Mouse (Mus musculus) natural killer cell, adult 2 months (primary cell): Measurements from ENCODE around the gene Actrt3.

Source experiments
- DNase-seq, 2 experiments: peaks; one replicate each; pipeline ENCODE4 v3.0.0; 2022; ENCODE audit warnings: low spot score in 2 of 2

The Actrt3 gene

DNA sequence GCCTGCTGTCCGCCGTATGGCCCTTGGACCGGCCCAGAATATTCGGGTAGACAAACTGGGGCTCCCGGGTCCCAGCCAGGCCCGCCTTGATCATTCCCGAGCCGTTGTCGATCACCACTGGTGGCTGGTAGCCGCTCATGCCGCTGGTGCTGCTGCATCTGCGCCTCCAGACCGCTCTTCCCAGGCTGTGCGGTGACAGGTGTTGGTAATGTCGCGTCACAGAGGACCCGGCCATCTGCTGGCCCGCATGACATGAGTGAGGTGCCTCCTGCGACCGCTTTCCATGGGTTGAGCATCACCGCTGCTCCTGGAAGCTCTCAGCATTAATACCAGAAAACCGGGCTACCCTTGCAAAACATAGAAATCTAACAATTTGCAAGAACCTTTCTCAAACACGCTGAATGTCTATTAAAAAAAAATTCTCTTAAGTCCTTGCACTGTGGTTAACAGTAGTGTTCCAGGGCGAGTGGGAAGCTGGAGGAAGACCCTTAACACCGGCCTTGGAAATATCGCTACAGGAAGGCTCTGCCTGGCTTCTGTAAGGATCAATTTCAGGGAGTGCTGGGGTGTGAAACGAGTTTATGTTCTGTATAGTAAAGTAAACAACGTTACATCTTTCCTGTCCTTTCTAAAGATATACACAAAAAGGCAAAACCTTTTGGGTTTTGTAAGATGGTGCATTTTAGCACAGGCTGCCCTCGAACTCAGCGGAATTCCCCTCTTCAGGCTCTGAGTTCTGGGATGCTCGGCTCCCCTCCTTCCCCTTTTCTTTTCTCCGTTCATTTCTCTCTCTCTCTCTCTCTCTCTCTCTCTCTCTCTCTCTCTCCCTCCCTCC is at the start of gene Actrt3:
Actrt3 (minus strand) TSS at position 229 of the 835 bp plus-strand sequence.
- DNase-seq, result peak; percentile 28 to 47

DNA sequence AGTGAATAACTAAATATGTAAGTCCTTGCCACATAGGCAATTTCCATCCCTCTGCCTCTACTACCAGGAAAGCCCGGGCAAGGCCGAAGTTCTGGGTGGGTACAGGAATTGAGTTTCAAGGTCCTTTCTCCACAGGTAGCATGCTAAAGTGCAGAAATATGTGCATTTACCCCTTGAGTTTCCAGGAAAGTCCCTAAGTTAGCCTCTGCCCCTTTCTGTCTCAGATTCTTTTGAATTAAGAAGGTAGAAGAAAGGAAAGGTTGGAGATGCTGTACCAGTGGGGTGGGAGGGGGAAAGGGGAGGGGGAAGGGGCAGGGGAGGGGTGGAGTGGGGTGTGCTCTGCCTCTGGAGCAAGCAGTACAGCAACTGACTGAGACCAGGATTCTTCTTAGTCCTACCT is 48.7 kb upstream of the Actrt3 start:
- DNase-seq, result no peak

- DNase-seq, result no peak
These were observed 47.8 kb upstream of the Actrt3 start, which contains the start of gene Lrrc34 for GRCm38 (mm10) chr3:30647440-30648090. Gene Lrrc34, minus strand, starts transcription at chr3:30647869.

GRCm38 (mm10) chr3:30646761-30647160 is 47.0 kb upstream of the Actrt3 start:
- no peak for DNase-seq

DNA sequence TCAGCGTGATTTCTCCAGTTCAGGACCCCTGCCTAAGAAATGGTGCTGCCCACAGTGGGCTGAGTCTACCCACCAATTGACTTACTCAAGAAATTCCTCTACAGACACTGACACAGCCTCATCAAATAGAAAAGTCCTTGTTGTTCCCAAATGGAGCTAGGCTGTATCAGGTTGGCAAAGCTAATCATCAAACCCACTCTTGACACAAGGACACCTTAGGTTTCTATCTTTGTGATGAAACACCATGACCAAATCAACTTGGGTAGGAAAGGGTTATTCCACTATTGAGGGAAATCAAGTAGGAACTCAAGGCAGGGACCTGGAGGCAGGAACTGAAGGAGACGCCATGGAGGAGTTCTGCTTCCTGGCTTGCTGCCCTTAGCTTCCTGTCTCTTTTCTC is 44.5 kb upstream of the Actrt3 start, which contains the start of gene Lrriq4:
Lrriq4 (plus strand) TSS at position 301 of the 400 bp plus-strand sequence.
- DNase-seq, result no peak

DNA sequence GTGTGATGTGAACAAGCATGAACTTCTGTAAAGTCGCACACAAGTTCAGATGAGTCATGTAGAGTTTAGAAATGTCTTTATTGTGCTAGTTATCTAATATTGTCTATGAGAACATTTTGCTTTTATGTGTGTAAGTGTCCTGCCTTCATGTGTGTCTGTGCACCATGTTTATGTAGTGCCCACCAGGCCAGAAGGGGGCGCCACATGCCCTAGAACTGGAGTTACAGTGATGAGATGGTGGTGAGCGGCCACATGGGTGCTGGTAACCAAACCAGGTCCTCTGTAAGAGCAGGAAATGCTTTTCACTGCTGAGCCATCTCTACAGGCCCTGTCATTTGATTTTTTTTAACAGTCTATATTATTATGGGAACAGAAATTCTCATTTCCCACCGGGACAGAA is 35.9 kb upstream of the Actrt3 start:
- no peak for DNase-seq

- DNase-seq, result no peak
These were observed 33.9 kb upstream of the Actrt3 start for GRCm38 (mm10) chr3:30633681-30634080.

- DNase-seq, result peak in 1 of 2 experiments; percentile 22
These were observed 20.4 kb upstream of the Actrt3 start for GRCm38 (mm10) chr3:30620132-30620531.

DNA sequence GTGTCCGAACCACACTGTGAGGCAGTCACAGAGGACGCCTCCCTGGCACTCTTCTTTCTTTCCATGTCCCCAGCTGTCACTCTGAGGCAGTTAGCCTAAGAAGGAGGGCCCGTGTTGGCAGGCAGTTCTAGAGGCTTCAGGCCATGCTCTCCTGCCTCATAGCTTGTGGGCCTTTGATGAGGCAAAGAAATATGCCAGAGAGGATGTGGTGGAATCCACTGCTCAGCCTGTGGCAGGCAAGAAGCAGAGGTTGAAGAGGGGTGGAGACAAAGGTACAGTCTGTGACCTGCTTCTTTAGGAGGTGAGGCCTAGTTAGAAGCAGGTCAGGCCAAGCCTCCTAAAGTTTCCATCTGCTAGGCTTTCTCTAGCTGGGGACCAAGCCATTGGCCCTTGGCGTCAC is 11.2 kb upstream of the Actrt3 start:
- DNase-seq, result no peak

GRCm38 (mm10) chr3:30608999-30609398 is 9.3 kb upstream of the Actrt3 start:
- DNase-seq, result no peak

- DNase-seq, result no peak
These were observed 3.5 kb upstream of the Actrt3 start for GRCm38 (mm10) chr3:30603256-30603655.

- peak in 1 of 2 experiments; percentile 84 for DNase-seq
These were observed 3.0 kb upstream of the Actrt3 start for GRCm38 (mm10) chr3:30602740-30603098.

- peak; percentile 98 for DNase-seq
These were observed 2.5 kb upstream of the Actrt3 start, which contains the start of gene Mynn for GRCm38 (mm10) chr3:30602065-30602739. Gene Mynn, plus strand, starts transcription at chr3:30602065.

DNA sequence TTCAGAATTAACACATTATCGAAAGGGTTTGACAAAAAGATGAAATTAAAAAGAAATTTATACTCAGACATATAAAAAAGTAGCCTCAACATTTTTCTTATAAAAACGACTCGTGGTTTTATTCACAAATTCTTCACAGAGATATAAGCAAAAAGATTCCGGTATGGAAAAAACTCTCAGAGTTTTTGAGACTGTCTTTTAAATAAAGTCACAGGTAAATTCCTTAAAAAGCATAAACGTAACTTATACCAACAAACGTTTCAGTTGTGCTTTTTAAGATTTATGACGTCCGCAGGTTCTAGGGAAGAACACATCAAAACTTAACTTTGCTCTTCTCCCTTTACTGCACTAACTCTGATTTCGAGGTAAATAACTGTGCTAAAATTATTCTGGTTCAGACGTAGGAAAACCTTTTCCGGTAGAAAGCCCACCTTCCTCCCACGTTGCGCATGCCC is 1.9 kb upstream of the Actrt3 start:
- DNase-seq, result no peak

- DNase-seq, result peak; percentile 92 to 93
These were observed 1.4 kb upstream of the Actrt3 start for GRCm38 (mm10) chr3:30601175-30601574.

DNA sequence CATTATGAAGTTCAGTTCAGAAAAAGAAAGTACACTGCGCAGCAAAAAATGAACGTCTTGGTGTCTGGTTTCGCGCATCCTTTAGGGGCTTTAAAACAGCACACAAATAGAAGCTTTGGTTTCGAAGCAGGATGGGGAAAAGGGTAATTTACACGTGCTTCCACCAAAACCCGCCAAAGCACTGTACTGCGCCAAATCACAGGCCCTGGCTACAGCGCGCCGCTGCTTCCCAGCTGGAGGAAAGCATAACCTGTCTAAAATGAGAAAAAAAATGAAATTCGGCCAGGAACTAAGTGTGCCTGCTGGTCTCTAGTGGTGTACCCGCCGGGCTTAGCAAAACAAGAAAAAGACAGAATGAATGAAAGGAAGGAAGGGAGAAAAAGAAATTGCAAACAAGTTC is 978 bp upstream of the Actrt3 start:
- DNase-seq, result peak in 1 of 2 experiments; percentile 52

GRCm38 (mm10) chr3:30597271-30597670 is 2.5 kb downstream of the Actrt3 start:
- no peak for DNase-seq

DNA sequence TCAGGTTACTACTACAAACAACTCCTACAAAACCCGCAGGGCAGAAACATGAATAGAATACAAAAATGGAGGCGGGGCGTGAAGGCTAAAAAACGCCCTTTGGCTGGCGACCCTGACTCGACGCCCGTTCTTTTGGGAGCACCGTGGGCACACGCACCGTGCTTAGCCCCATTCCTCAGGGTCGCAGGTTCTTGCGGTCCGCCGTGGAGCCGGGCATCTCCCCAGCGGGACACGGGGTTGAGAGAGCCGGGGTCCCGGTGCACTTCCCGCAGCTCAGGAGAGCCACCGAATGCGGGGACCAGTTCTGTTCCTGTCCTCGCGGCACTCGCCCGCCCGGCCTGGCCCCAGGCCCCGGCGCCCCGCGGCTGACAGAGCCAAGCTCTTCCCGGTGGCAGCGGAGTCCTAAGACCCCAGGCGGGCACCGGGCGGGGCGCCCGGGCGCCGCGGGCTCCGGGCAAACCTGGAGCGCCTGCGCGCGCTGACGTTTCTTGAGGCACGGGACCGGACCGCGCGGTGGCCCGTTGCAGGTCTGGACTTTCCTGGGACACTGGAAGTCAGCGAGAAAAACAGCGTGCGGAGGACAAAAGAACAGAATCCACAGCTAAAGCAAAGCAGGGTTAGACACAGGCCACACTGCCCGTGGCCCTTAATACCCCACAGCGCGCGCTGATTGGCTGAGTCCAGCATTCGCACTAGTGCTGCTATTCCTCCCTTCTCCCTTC is 4.5 kb downstream of the Actrt3 start:
- no peak for DNase-seq

DNA sequence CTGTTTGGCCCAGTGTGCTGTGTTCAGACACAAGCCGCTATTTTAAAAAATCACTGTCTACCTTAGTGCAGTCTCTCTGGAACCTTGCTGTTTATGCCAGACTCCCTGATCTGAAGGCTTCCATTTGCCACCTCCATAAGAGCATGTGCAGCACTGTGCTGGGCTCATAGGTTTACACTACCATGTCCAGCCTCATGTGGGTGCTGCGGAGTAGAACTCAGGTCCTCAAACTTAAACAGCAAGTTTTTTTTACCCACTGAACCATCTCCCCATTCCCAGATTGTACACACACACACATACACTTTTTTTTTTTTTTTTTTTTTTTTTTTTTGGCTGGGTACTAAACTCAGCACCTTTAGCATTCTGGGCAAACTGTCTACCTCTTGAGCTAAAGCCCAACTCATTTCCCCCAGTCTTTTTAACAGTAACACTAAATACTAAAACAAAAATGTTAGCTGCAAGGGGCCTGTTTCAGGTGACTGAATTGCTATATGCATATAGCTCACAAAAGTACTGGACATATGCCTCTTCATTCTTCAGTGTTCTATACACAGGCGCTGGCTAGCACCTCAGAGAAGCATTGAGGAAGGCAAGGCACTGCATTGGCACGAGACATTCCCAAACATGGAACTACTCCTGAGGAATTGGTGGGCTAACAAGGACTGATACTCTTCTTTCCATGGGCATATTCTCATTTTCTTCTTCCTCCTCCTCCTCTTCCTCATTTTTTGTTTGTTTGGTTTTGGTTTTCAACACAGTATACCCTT is 5.8 kb downstream of the Actrt3 start:
- no peak for DNase-seq

- DNase-seq, result peak in 1 of 2 experiments; percentile 12
These were observed 7.3 kb downstream of the Actrt3 start for GRCm38 (mm10) chr3:30592418-30592853.

GRCm38 (mm10) chr3:30588865-30589264 is 10.9 kb downstream of the Actrt3 start:
- DNase-seq, result no peak
